Mouse (Mus musculus): Measurements from ENCODE around the gene Clptm1l. TPM values are rescaled to one million over a fixed set of nuclear protein-coding genes. Genes with fewer than 3 reads are reported as not detected.

The Clptm1l gene
- polyA plus RNA-seq, 1 experiment from 2014 or later, result 157 TPM

DNA sequence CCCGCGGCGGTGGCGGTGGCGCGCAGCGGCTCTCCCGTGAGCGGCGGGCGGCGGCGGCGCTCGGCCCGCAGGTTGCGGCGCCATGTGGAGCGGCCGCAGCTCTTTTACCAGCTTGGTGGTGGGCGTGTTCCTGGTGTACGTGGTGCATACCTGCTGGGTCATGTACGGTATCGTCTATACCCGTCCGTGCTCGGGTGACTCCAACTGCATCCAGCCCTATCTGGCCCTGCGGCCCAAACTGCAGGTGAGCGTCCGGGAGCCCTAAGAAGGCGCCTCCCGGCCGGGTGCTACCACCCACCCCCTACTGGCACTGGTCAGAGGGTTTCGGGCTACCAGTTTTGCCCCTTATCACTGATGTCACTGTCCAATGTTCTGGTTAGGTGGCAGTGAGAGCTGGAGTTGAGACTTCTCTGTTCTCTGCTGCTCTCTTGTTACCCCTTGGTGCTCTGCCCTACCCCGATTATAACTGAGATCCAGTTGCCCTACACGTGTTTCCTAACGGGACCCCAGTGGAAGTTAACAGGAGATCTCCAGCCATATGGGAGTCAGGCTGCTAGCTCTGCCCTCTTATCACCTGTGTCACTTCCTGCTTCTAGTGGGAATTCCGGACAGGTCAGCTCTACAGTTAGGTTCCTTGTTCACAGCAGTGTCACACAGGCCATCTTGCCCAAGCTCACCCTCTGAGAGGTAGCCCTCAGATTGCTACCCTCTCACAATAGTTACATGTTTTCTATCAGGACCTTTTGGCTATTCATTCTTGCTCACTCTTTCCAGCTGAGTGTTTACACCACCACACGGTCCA lies 551 bp downstream of the Clptm1l start:
- H3K36me3 ChIP-seq (ENCODE audit: control insufficient read depth, insufficient read depth, low read length), result peaks cover 15% of the 10 kb centered on the region; the same call in 1 of the 2 replicates
- 2% methylated on average over 34 of the region's 39 CpGs for WGBS
- H3K4me3 ChIP-seq (ENCODE audit: low read depth, low read length), result peak overlapping the region; percentile 90
- peak overlapping the region; percentile 88 for H3K9ac ChIP-seq (ENCODE audit: low read depth, low read length)
- H3K4me2 ChIP-seq, result peak overlapping the region; percentile 70
- ATAC-seq (replicated peaks; ENCODE audit: low FRiP score) (peak; percentile 73), DNase-seq (ENCODE audit: low spot score) (no peak)
- peak overlapping the region; percentile 70 for H3K27ac ChIP-seq (ENCODE audit: low read depth, low read length)
- no peaks in the 10 kb centered on the region for H3K9me3 ChIP-seq (ENCODE audit: control insufficient read depth, low read length)
- peaks cover 12% of the 10 kb centered on the region; the same call in 1 of the 2 replicates for H3K4me1 ChIP-seq (replicated peaks; ENCODE audit: control insufficient read depth, insufficient read depth, low read length)
- no peaks in the 10 kb centered on the region for H3K27me3 ChIP-seq (replicated peaks; ENCODE audit: control insufficient read depth, insufficient read depth, low read length)

DNA sequence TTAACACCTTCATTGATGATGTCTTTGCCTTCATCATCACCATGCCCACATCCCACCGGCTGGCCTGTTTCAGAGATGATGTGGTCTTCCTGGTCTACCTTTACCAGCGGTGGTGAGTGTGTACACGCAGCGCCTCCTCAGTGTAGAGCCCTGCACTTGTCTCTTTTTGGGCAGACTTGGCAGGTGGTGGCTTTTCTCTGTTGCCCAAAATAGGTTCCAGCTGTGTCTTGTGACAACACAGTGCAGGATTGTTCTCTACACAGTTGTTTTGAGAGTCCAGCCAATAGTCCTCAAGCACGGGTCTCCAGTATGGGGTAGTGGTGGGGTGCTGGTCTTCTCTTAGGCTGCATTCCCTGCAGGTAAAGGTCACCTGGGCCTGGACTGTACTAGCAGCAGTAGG lies 14.6 kb downstream of the Clptm1l start:
- H3K27ac ChIP-seq (ENCODE audit: low read depth, low read length), result no peak overlapping the region
- no peak overlapping the region for H3K4me3 ChIP-seq (ENCODE audit: low read depth, low read length)
- ATAC-seq (replicated peaks; ENCODE audit: low FRiP score), result no peak
- H3K27me3 ChIP-seq (replicated peaks; ENCODE audit: control insufficient read depth, insufficient read depth, low read length), result no peaks in the 10 kb centered on the region
- DNase-seq (ENCODE audit: low spot score), result no peak
- H3K4me1 ChIP-seq (replicated peaks; ENCODE audit: control insufficient read depth, insufficient read depth, low read length), result no peaks in the 10 kb centered on the region
- no peak overlapping the region for H3K9ac ChIP-seq (ENCODE audit: low read depth, low read length)
- WGBS, result 91% methylated on average over 5 of the region's 5 CpGs
- no peaks in the 10 kb centered on the region for H3K9me3 ChIP-seq (ENCODE audit: control insufficient read depth, low read length)
- peaks cover 43% of the 10 kb centered on the region for H3K36me3 ChIP-seq (ENCODE audit: control insufficient read depth, insufficient read depth, low read length)
- H3K4me2 ChIP-seq, result no peak overlapping the region

DNA sequence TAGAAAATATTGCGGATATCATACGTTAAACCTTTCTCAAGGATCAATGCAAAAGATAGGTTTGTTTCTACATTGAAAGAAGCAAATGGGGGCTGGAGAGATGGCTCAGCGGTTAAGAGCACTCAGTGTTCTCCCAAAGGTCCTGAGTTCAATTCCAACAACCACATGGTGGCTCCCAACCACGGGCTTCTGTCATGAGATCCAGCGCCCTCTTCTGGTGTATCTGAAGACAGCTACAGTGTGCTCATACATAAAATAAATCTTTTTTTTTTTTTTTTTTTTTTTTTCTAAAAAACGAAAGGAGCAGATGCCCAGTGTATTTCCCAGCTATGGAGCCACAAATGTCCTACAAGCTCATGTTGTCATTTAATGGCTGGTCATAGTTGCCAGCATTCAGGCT lies 16.8 kb downstream of the Clptm1l start:
- no peak overlapping the region for H3K9ac ChIP-seq (ENCODE audit: low read depth, low read length)
- WGBS, result 64% methylated on average over 6 of the region's 6 CpGs
- no peak for DNase-seq (ENCODE audit: low spot score)
- no peaks in the 10 kb centered on the region for H3K4me1 ChIP-seq (replicated peaks; ENCODE audit: control insufficient read depth, insufficient read depth, low read length)
- H3K4me3 ChIP-seq (ENCODE audit: low read depth, low read length), result no peak overlapping the region
- H3K36me3 ChIP-seq (ENCODE audit: control insufficient read depth, insufficient read depth, low read length), result peaks cover 34% of the 10 kb centered on the region
- H3K27me3 ChIP-seq (replicated peaks; ENCODE audit: control insufficient read depth, insufficient read depth, low read length), result no peaks in the 10 kb centered on the region
- ATAC-seq (replicated peaks; ENCODE audit: low FRiP score), result no peak
- no peak overlapping the region for H3K4me2 ChIP-seq
- H3K27ac ChIP-seq (ENCODE audit: low read depth, low read length), result no peak overlapping the region
- no peaks in the 10 kb centered on the region for H3K9me3 ChIP-seq (ENCODE audit: control insufficient read depth, low read length)

DNA sequence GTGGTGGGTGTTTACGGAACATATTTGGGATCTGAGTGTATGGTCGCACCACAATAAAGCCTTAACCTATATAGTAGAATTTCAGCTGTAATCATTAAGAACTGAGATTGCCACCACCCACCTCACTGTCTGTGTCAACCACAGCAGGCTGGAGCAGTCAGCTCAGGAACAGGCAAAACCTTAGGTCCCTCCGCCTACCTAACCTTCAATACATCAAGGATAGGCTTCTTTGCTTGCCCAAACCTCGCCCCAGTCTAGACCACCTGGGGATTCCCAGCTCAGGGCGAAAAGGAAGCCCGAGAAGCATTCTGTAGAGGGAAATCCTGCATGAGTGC lies 22.6 kb downstream of the Clptm1l start:
- 43% methylated on average over 6 of the region's 6 CpGs for WGBS
- no peak for DNase-seq (ENCODE audit: low spot score)
- Histone ChIP-seq H3K4me1 (replicated peaks; ENCODE audit: control insufficient read depth, insufficient read depth, low read length) (peaks cover 4% of the 10 kb centered on the region; the same call in 1 of the 2 replicates), H3K27me3 (replicated peaks; ENCODE audit: control insufficient read depth, insufficient read depth, low read length) (no peaks in the 10 kb centered on the region; the same call in 1 of the 2 replicates), H3K27ac (ENCODE audit: low read depth, low read length) (no peak overlapping the region), H3K9ac (ENCODE audit: low read depth, low read length) (no peak overlapping the region; the same call in 1 of the 2 replicates), H3K9me3 (ENCODE audit: control insufficient read depth, low read length) (no peaks in the 10 kb centered on the region), H3K4me2 (peak overlapping the region; percentile 67), H3K36me3 (ENCODE audit: control insufficient read depth, insufficient read depth, low read length) (no peaks in the 10 kb centered on the region), H3K4me3 (ENCODE audit: low read depth, low read length) (peak overlapping the region; percentile 56)
- ATAC-seq (replicated peaks; ENCODE audit: low FRiP score), result no peak; the same call in 1 of the 2 replicates

DNA sequence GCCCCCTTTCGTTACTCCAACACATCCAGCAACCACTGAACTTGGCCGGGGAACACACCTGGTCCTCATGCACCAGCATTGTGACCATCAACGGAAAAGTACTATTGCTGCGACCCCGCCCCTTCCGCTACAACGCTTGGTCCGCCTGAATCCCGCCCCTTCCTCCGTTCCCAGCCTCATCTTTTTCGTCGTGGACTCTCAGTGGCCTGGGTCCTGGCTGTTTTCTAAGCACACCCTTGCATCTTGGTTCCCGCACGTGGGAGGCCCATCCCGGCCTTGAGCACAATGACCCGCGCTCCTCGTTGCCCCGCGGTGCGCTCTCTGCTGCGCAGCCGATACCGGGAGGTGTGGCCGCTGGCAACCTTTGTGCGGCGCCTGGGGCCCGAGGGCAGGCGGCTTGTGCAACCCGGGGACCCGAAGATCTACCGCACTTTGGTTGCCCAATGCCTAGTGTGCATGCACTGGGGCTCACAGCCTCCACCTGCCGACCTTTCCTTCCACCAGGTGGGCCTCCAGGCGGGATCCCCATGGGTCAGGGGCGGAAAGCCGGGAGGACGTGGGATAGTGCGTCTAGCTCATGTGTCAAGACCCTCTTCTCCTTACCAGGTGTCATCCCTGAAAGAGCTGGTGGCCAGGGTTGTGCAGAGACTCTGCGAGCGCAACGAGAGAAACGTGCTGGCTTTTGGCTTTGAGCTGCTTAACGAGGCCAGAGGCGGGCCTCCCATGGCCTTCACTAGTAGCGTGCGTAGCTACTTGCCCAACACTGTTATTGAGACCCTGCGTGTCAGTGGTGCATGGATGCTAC lies 23.1 kb downstream of the Clptm1l start, which contains the start of gene Tert:
Gene Tert, plus strand, starts transcription at position 167 of the 805 bp plus-strand sequence.
- H3K4me2 ChIP-seq, result peak within 1 kb of the TSS; percentile 67
- ATAC-seq (replicated peaks; ENCODE audit: low FRiP score) (peak; percentile 64), DNase-seq (ENCODE audit: low spot score) (peak; percentile 64)
- H3K4me3 ChIP-seq (ENCODE audit: low read depth, low read length), result peak within 1 kb of the TSS; percentile 56
- no peaks in the 10 kb centered on the region for H3K36me3 ChIP-seq (ENCODE audit: control insufficient read depth, insufficient read depth, low read length)
- no peaks in the 10 kb centered on the region; the same call in 1 of the 2 replicates for H3K27me3 ChIP-seq (replicated peaks; ENCODE audit: control insufficient read depth, insufficient read depth, low read length)
- no peak within 1 kb of the TSS for H3K27ac ChIP-seq (ENCODE audit: low read depth, low read length)
- H3K9ac ChIP-seq (ENCODE audit: low read depth, low read length), result peak within 1 kb of the TSS; percentile 53
- no peaks in the 10 kb centered on the region for H3K9me3 ChIP-seq (ENCODE audit: control insufficient read depth, low read length)
- 14% methylated on average over 47 of the region's 47 CpGs for WGBS
- H3K4me1 ChIP-seq (replicated peaks; ENCODE audit: control insufficient read depth, insufficient read depth, low read length), result peaks cover 4% of the 10 kb centered on the region; the same call in 1 of the 2 replicates

DNA sequence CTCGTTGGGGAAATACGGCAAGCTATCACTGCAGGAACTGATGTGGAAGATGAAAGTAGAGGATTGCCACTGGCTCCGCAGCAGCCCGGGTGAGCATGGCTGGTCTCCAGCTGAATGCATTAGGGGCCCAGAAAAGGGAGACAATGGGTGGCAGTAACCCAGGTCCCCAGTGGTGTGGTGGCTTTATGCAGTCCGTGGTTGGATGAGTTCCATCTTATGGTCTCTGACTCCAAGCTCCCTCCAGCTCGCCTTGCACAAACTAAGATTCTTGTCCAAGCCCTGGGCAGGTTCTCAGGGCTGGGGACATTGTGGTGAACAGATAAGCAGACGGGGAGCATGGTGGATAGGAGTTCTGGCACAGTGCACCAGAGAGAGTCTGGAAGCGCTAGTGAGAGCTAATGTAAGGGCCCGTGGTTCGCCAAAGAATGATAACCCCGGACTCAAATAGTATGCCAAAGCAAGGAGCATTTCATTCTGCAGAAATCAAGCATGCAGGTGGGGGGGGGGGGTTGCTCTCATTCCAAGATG lies 24.8 kb downstream of the Clptm1l start:
- no peaks in the 10 kb centered on the region for H3K9me3 ChIP-seq (ENCODE audit: control insufficient read depth, low read length)
- no peak overlapping the region for H3K4me3 ChIP-seq (ENCODE audit: low read depth, low read length)
- no peak overlapping the region for H3K27ac ChIP-seq (ENCODE audit: low read depth, low read length)
- H3K36me3 ChIP-seq (ENCODE audit: control insufficient read depth, insufficient read depth, low read length), result no peaks in the 10 kb centered on the region
- 73% methylated on average over 11 of the region's 11 CpGs for WGBS
- no peak overlapping the region for H3K9ac ChIP-seq (ENCODE audit: low read depth, low read length)
- H3K4me1 ChIP-seq (replicated peaks; ENCODE audit: control insufficient read depth, insufficient read depth, low read length), result peaks cover 4% of the 10 kb centered on the region; the same call in 1 of the 2 replicates
- H3K27me3 ChIP-seq (replicated peaks; ENCODE audit: control insufficient read depth, insufficient read depth, low read length), result no peaks in the 10 kb centered on the region; the same call in 1 of the 2 replicates
- DNase-seq (ENCODE audit: low spot score), result no peak
- no peak overlapping the region for H3K4me2 ChIP-seq
- 0 out of 2 replicates have a peak, but pooled peaks have one; percentile 46 for ATAC-seq (replicated peaks; ENCODE audit: low FRiP score)

DNA sequence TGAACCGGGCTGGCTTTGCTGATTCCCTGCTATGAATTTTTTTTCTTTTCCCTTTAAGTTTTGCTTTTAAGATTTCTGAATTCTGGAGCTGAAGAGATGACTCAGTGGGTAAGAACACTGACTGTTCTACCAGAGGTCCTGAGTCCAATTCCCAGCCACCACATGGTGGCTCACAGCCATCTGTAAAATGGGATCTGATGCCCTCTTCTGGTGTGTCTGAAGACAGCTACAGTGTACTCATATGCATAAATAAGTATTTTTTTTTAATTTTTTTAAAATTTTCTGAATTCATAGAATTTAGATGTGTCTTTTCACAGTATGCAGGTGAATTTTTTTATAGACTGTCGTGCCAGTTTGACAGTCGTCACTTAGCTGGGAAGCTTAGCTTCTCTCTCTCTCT lies 28.0 kb downstream of the Clptm1l start:
- Histone ChIP-seq H3K9me3 (ENCODE audit: control insufficient read depth, low read length) (no peaks in the 10 kb centered on the region), H3K4me2 (no peak overlapping the region), H3K36me3 (ENCODE audit: control insufficient read depth, insufficient read depth, low read length) (no peaks in the 10 kb centered on the region), H3K27me3 (replicated peaks; ENCODE audit: control insufficient read depth, insufficient read depth, low read length) (no peaks in the 10 kb centered on the region; the same call in 1 of the 2 replicates), H3K27ac (ENCODE audit: low read depth, low read length) (no peak overlapping the region), H3K4me3 (ENCODE audit: low read depth, low read length) (no peak overlapping the region), H3K9ac (ENCODE audit: low read depth, low read length) (no peak overlapping the region), H3K4me1 (replicated peaks; ENCODE audit: control insufficient read depth, insufficient read depth, low read length) (peaks cover 2% of the 10 kb centered on the region; the same call in 1 of the 2 replicates)
- ATAC-seq (replicated peaks; ENCODE audit: low FRiP score), result no peak
- WGBS, result 91% methylated on average over 3 of the region's 3 CpGs
- DNase-seq (ENCODE audit: low spot score), result no peak

DNA sequence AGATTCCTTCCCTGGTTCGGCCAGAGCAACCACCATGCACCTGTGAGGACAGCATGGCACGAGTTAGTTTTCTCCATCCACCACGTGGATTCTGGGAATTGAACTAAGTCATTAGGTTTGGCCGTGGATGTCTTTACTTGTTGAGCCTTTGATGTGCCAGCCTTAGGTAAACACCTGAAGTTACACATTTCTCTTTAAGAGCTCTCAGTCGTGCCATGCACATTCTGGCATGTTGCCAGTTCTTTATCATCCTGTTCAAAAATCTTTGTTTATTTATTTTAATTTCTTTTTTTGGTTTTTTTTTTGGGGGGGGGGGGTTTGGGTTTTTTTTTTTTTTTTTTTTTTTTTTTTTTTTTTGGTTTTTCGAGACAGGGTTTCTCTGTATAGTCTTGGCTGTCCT lies 34.0 kb downstream of the Clptm1l start:
- DNase-seq (ENCODE audit: low spot score) (no peak), ATAC-seq (replicated peaks; ENCODE audit: low FRiP score) (no peak)
- Histone ChIP-seq H3K36me3 (ENCODE audit: control insufficient read depth, insufficient read depth, low read length) (no peaks in the 10 kb centered on the region), H3K9me3 (ENCODE audit: control insufficient read depth, low read length) (no peaks in the 10 kb centered on the region), H3K27ac (ENCODE audit: low read depth, low read length) (no peak overlapping the region), H3K4me3 (ENCODE audit: low read depth, low read length) (no peak overlapping the region), H3K4me1 (replicated peaks; ENCODE audit: control insufficient read depth, insufficient read depth, low read length) (no peaks in the 10 kb centered on the region), H3K27me3 (replicated peaks; ENCODE audit: control insufficient read depth, insufficient read depth, low read length) (no peaks in the 10 kb centered on the region), H3K9ac (ENCODE audit: low read depth, low read length) (no peak overlapping the region), H3K4me2 (no peak overlapping the region)
- 68% methylated on average over 5 of the region's 6 CpGs for WGBS
